Mouse (Mus musculus): ENCODE measurements at regions not wholly inside any gene's neighbourhood (a gene's known extent, or its start where the extent isn't known, plus 50 kb on each side); places are given as distances from the start of the nearest gene placed in this dataset.
A peak's percentile ranks its signal among the peaks of the same experiment; 100 is the strongest.

DNA sequence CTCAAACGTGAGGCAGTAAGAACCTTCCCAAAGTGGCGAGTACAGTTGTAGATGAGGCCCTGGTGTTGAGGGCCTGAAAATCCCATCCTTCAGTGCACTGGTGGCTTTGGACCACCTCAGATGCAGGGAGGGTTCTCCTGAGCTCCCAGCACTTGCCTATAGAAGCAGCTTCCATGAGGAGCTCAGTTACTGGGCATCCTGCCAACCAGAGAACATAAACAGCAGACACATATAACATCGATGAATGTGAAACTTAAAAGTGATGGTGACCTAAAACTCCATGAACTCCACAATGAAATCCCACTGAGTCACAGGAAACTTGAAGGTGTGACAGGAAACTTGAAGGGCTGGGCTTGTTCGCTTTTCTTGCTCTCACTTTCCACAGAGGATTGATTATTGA, 109.1 kb downstream of the Tas2r134 start:
- Histone ChIP-seq H3K9me3 (ENCODE audit: control insufficient read depth, low read length) (no peaks in the 10 kb centered on the region), H3K4me1 (replicated peaks; ENCODE audit: control insufficient read depth, insufficient read depth, low read length) (peaks cover 4% of the 10 kb centered on the region; the same call in 1 of the 2 replicates), H3K27me3 (replicated peaks; ENCODE audit: control insufficient read depth, insufficient read depth, low read length) (no peaks in the 10 kb centered on the region), H3K9ac (ENCODE audit: low read length) (no peak overlapping the region), H3K27ac (ENCODE audit: low read depth) (no peak overlapping the region), H3K36me3 (ENCODE audit: control insufficient read depth, insufficient read depth, low read length) (no peaks in the 10 kb centered on the region), H3K4me3 (ENCODE audit: low read depth, low read length) (no peak overlapping the region), H3K4me2 (ENCODE audit: low read length) (no peak overlapping the region)
- ATAC-seq (replicated peaks; ENCODE audit: low FRiP score, low TSS enrichment, low read depth) (no peak), DNase-seq (ENCODE audit: low spot score) (no peak)
- WGBS, result 48% methylated on average over 4 of the region's 4 CpGs

DNA sequence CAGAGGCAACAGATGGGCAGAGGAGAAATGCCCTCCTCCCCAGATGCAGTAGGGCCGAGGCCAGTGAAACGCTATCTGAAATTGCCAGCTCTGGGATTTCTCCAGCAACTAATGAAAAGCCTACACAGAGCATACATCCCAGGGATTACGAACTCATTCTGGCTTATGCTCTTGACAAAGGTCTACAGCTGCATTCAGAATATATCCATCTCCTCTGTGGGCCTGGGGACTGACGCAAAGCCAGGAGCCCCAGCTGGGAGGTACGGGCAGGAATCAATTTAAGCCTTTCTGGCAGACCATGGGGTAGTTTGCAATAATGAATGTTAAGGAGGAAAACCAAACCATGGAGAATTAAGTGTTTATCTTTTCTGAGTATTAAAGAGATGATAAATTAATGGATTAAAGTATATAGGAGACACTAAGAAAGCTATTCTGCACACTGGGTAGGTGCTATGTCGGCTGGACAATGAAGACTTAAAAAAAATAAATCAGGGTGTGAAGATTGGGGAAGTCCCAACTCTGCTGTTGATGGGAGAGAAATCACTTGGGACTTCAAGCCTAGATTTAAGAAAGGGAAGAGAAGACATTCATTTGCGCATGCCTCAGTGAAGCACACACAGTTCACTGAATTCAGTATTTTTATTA, 120.5 kb downstream of the Tas2r134 start:
- no peak overlapping the region for H3K4me2 ChIP-seq (ENCODE audit: low read length)
- no peak for ATAC-seq (replicated peaks; ENCODE audit: low FRiP score, low TSS enrichment, low read depth)
- H3K4me1 ChIP-seq (replicated peaks; ENCODE audit: control insufficient read depth, insufficient read depth, low read length), result no peaks in the 10 kb centered on the region
- no peak overlapping the region for H3K4me3 ChIP-seq (ENCODE audit: low read depth, low read length)
- H3K9me3 ChIP-seq (ENCODE audit: control insufficient read depth, low read length), result no peaks in the 10 kb centered on the region
- DNase-seq (ENCODE audit: low spot score), result no peak
- H3K9ac ChIP-seq (ENCODE audit: low read length), result no peak overlapping the region
- whole genome bisulfite sequencing, result 86% methylated on average over 7 of the region's 7 CpGs
- H3K27me3 ChIP-seq (replicated peaks; ENCODE audit: control insufficient read depth, insufficient read depth, low read length), result no peaks in the 10 kb centered on the region
- H3K27ac ChIP-seq (ENCODE audit: low read depth), result no peak overlapping the region
- no peaks in the 10 kb centered on the region for H3K36me3 ChIP-seq (ENCODE audit: control insufficient read depth, insufficient read depth, low read length)

DNA sequence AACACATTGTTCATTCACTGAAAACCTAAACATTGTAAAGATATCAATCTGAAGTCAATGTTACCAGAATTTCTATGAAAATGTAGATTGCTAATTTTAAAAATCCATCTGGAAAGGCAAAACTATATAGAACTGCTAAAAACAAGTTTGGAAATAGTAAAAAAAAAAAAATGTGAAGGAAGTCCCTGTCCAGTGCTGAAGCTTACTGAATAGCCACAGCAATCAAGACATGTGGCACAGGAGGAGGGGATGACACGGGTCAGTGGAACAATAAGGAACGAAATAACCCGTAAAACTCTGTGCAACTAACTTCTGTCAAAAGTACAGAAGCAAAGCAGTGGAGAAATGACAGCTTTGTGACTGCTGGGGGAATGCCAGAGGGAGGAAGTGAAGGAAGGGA, 121.9 kb downstream of the Tas2r134 start:
- no peak for DNase-seq (ENCODE audit: low spot score)
- Histone ChIP-seq H3K9ac (ENCODE audit: low read length) (no peak overlapping the region), H3K4me3 (ENCODE audit: low read depth, low read length) (no peak overlapping the region), H3K27ac (ENCODE audit: low read depth) (no peak overlapping the region), H3K4me2 (ENCODE audit: low read length) (no peak overlapping the region), H3K36me3 (ENCODE audit: control insufficient read depth, insufficient read depth, low read length) (no peaks in the 10 kb centered on the region), H3K4me1 (replicated peaks; ENCODE audit: control insufficient read depth, insufficient read depth, low read length) (no peaks in the 10 kb centered on the region), H3K27me3 (replicated peaks; ENCODE audit: control insufficient read depth, insufficient read depth, low read length) (no peaks in the 10 kb centered on the region), H3K9me3 (ENCODE audit: control insufficient read depth, low read length) (no peaks in the 10 kb centered on the region)
- no peak for ATAC-seq (replicated peaks; ENCODE audit: low FRiP score, low TSS enrichment, low read depth)
- WGBS, result 54% methylated on average over 3 of the region's 3 CpGs

DNA sequence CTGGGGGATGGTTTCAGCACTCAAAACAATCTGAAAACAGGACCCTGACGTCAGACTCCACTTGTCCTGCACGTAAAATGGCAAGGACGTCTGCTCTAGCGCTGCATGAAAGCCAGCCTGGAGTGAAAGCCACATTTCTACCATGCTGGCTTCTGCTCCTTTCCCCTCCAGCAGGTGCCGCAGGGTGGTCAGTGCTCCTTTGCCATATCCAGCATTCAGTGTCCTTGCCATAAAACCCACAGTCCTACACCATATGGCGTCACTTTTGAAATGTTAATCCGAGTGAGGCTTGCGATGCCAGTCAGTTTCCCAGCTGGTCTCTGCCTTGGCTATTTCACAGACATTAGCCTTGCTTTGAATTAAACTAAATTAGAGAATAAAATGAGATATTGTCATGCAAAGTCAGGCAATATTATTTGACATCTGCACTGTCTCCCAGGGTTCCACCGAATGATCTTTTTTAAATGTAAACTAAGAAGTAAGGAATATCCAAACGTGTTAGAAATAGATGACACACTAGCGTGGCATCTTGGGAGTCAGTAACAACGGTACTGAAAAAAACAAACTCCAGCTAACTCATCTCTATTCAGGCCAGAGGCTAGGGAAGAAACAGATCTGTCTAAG, 125.7 kb downstream of the Tas2r134 start:
- no peak overlapping the region for H3K4me3 ChIP-seq (ENCODE audit: low read depth, low read length)
- no peaks in the 10 kb centered on the region for H3K4me1 ChIP-seq (replicated peaks; ENCODE audit: control insufficient read depth, insufficient read depth, low read length)
- H3K27ac ChIP-seq (ENCODE audit: low read depth), result no peak overlapping the region
- ATAC-seq (replicated peaks; ENCODE audit: low FRiP score, low TSS enrichment, low read depth) (no peak), DNase-seq (ENCODE audit: low spot score) (no peak)
- no peak overlapping the region for H3K9ac ChIP-seq (ENCODE audit: low read length)
- H3K27me3 ChIP-seq (replicated peaks; ENCODE audit: control insufficient read depth, insufficient read depth, low read length), result no peaks in the 10 kb centered on the region
- WGBS, result 58% methylated on average over 12 of the region's 12 CpGs
- H3K36me3 ChIP-seq (ENCODE audit: control insufficient read depth, insufficient read depth, low read length), result no peaks in the 10 kb centered on the region
- no peak overlapping the region for H3K4me2 ChIP-seq (ENCODE audit: low read length)
- no peaks in the 10 kb centered on the region for H3K9me3 ChIP-seq (ENCODE audit: control insufficient read depth, low read length)

DNA sequence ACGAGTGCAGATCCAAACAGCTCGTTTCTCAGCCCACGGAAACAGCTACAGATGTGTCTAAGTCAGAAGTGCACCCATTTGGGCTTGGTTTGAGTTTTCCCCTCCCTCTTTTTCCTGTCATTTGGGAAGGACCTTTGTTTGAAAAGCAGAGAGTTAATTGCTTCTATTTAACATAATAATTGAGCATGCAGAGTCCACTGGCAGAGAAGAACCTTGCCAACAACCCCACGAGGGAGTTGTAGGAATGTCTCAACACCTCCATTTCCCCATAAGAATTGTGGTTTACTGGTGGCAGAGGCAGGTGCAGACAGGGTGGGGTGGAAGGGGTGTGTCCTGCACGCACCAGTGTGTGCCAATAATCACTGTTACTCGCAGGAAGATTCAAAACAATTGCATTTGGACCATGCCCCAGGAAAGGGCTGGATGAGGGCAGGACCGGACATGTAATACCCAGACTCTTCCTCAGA, 126.3 kb downstream of the Tas2r134 start:
- Histone ChIP-seq H3K36me3 (ENCODE audit: control insufficient read depth, insufficient read depth, low read length) (no peaks in the 10 kb centered on the region), H3K4me3 (ENCODE audit: low read depth, low read length) (no peak overlapping the region), H3K4me1 (replicated peaks; ENCODE audit: control insufficient read depth, insufficient read depth, low read length) (no peaks in the 10 kb centered on the region), H3K27me3 (replicated peaks; ENCODE audit: control insufficient read depth, insufficient read depth, low read length) (no peaks in the 10 kb centered on the region), H3K4me2 (ENCODE audit: low read length) (no peak overlapping the region), H3K27ac (ENCODE audit: low read depth) (no peak overlapping the region), H3K9me3 (ENCODE audit: control insufficient read depth, low read length) (no peaks in the 10 kb centered on the region), H3K9ac (ENCODE audit: low read length) (no peak overlapping the region)
- DNase-seq (ENCODE audit: low spot score) (peak; percentile 38), ATAC-seq (replicated peaks; ENCODE audit: low FRiP score, low TSS enrichment, low read depth) (no peak)
- 52% methylated on average over 7 of the region's 7 CpGs for WGBS

DNA sequence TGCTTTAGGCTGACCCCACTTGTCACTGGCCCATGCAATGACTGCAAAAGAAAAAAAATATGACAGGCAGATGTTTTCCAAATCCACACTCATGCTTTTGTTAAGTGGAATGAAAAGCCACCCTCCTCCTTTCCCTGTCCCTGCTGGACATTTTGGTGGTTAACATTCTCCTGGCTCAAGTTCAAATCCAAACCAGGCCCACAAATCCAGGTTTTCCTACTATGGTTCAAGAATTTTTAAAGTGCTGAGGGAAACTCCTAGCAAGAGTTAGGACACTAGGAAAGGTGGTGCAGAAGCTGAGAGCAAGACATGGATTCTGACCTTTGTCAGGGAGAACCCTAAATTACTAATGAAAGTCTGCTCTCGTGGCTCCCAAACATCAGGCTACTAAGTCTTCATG, 130.1 kb downstream of the Tas2r134 start:
- H3K36me3 ChIP-seq (ENCODE audit: control insufficient read depth, insufficient read depth, low read length), result no peaks in the 10 kb centered on the region

DNA sequence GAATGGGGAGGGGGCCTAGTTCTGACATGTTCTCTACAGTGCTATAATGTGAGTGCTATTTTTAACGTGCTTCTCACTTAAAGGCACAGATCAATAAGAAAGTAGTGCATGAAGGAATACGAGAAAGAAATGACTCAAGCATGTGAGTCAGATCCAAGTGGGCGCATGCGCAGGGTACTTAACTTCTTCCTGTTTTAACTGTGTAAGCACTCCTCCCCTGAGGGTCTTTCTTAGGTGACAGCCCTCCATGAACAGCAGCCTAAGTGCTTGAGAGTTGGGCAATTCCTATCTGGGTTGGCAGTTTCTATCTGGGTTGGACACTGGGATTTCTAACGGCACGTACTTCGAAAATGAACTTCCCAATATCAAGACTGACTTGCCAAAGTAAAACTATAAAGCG, 130.8 kb downstream of the Tas2r134 start:
- DNase-seq (ENCODE audit: low spot score) (no peak), ATAC-seq (replicated peaks; ENCODE audit: low FRiP score, low TSS enrichment, low read depth) (no peak)
- Histone ChIP-seq H3K9ac (ENCODE audit: low read length) (no peak overlapping the region), H3K4me2 (ENCODE audit: low read length) (no peak overlapping the region), H3K27ac (ENCODE audit: low read depth) (no peak overlapping the region), H3K9me3 (ENCODE audit: control insufficient read depth, low read length) (no peaks in the 10 kb centered on the region), H3K4me3 (ENCODE audit: low read depth, low read length) (no peak overlapping the region), H3K27me3 (replicated peaks; ENCODE audit: control insufficient read depth, insufficient read depth, low read length) (no peaks in the 10 kb centered on the region), H3K4me1 (replicated peaks; ENCODE audit: control insufficient read depth, insufficient read depth, low read length) (no peaks in the 10 kb centered on the region), H3K36me3 (ENCODE audit: control insufficient read depth, insufficient read depth, low read length) (no peaks in the 10 kb centered on the region)
- WGBS, result 91% methylated on average over 8 of the region's 8 CpGs

More for the DNA sequence above, 130.1 kb downstream of the Tas2r134 start:
- Histone ChIP-seq H3K9me3 (ENCODE audit: control insufficient read depth, low read length) (no peaks in the 10 kb centered on the region), H3K4me2 (ENCODE audit: low read length) (no peak overlapping the region), H3K4me3 (ENCODE audit: low read depth, low read length) (no peak overlapping the region), H3K9ac (ENCODE audit: low read length) (no peak overlapping the region), H3K4me1 (replicated peaks; ENCODE audit: control insufficient read depth, insufficient read depth, low read length) (no peaks in the 10 kb centered on the region), H3K27ac (ENCODE audit: low read depth) (no peak overlapping the region), H3K27me3 (replicated peaks; ENCODE audit: control insufficient read depth, insufficient read depth, low read length) (no peaks in the 10 kb centered on the region)
- WGBS, result 62% methylated on average over 1 of the region's 1 CpGs
- DNase-seq (ENCODE audit: low spot score), result peak; percentile 35
- no peak for ATAC-seq (replicated peaks; ENCODE audit: low FRiP score, low TSS enrichment, low read depth)

DNA sequence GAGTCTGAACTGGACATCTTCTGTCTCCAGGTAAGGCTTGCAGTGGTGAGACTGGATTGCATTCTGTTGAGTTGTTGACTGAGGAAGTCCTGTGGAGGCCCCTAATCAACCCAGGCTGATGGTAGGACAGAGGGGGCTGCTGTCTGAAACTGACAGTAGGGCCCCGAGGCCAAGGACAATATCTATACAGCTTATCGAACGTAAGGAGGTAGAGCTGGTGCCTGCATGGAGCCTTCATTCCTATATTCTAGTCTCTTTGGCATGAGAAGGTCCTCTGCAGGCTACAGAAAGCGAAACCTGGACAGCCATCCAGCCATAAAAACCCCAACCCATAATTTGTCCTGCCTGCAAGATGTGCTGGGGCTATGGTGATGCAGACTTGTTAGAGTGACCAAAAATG, 135.6 kb downstream of the Tas2r134 start:
- peaks cover 5% of the 10 kb centered on the region for H3K4me1 ChIP-seq (replicated peaks; ENCODE audit: control insufficient read depth, insufficient read depth, low read length)
- H3K36me3 ChIP-seq (ENCODE audit: control insufficient read depth, insufficient read depth, low read length), result no peaks in the 10 kb centered on the region
- no peak overlapping the region for H3K4me3 ChIP-seq (ENCODE audit: low read depth, low read length)
- 92% methylated on average over 4 of the region's 4 CpGs for WGBS
- H3K27ac ChIP-seq (ENCODE audit: low read depth), result no peak overlapping the region
- ATAC-seq (replicated peaks; ENCODE audit: low FRiP score, low TSS enrichment, low read depth) (no peak), DNase-seq (ENCODE audit: low spot score) (no peak)
- no peak overlapping the region for H3K4me2 ChIP-seq (ENCODE audit: low read length)
- no peak overlapping the region for H3K9ac ChIP-seq (ENCODE audit: low read length)
- no peaks in the 10 kb centered on the region for H3K9me3 ChIP-seq (ENCODE audit: control insufficient read depth, low read length)
- H3K27me3 ChIP-seq (replicated peaks; ENCODE audit: control insufficient read depth, insufficient read depth, low read length), result no peaks in the 10 kb centered on the region

All from intestine, embryonic 14.5 days (tissue).